Mouse (Mus musculus) intestine, embryonic 16.5 days (tissue): ENCODE results near the gene Ncaph2. TPM values are rescaled to one million over a fixed set of nuclear protein-coding genes. Genes with fewer than 3 reads are reported as not detected.

Experiments
- ATAC-seq: fragments of 200-750 bp; cut with Nextera tagmentation; 2 replicates; pipeline ENCODE4 v1.8.0; 2017; ENCODE audit warnings: moderate TSS enrichment, moderate library complexity
- H3K27ac ChIP-seq: fragments of 300-500 bp; sonication (generic); 2 replicates; pipeline ENCODE4 v1.5.1; 2014; ENCODE audit warnings: mild to moderate bottlenecking, low read length
- H3K27me3 ChIP-seq: fragments of 300-500 bp; sonication (generic); replicated peaks from 2 replicates; pipeline ENCODE4 v1.6.1; 2014; ENCODE audit warnings: low read length, control low read depth, mixed read lengths; ENCODE audit not compliant: control insufficient read depth, insufficient read depth
- H3K36me3 ChIP-seq: fragments of 300-500 bp; sonication (generic); 2 replicates; pipeline ENCODE4 v1.6.1; 2014; ENCODE audit warnings: low read length, control low read depth; ENCODE audit not compliant: control insufficient read depth, insufficient read depth
- H3K4me1 ChIP-seq: fragments of 300-500 bp; sonication (generic); 2 replicates; pipeline ENCODE4 v1.6.1; 2014; ENCODE audit warnings: low read length, control low read depth, mixed read lengths; ENCODE audit not compliant: control insufficient read depth, insufficient read depth
- H3K4me2 ChIP-seq: fragments of 300-500 bp; sonication (generic); 2 replicates; pipeline ENCODE4 v1.6.1; 2014; ENCODE audit warnings: low read depth, low read length, control low read depth
- H3K4me3 ChIP-seq: fragments of 300-500 bp; sonication (generic); 2 replicates; pipeline ENCODE4 v1.5.1; 2014; ENCODE audit warnings: mild to moderate bottlenecking, low read length
- H3K9ac ChIP-seq: fragments of 300-500 bp; sonication (generic); 2 replicates; pipeline ENCODE4 v1.6.1; 2014; ENCODE audit warnings: low read depth, low read length
- H3K9me3 ChIP-seq: fragments of 300-500 bp; sonication (generic); 2 replicates; pipeline ENCODE4 v1.6.1; 2016; ENCODE audit warnings: low read length, control low read depth; ENCODE audit not compliant: control insufficient read depth
- WGBS: fragments of 180-500 bp; shearing (Covaris S2); extraction: QIAGEN DNeasy Blood & Tissue Kit; methylation state at CpG from one replicate; pipeline ENCODE4 v1.1.7; 2014; 5-methylcytosine and 5-hydroxymethylcytosine counted together
- polyA plus RNA-seq: library from polyadenylated mRNA; unstranded; fragments of >200 nt; fragmentation: Nextera tagmentation; extraction: Ambion mirVana; gene quantifications from 2 replicates; pipeline ENCODE4 v1.2.1, GENCODE M21; 2015

The Ncaph2 gene
- polyA plus RNA-seq, 1 experiment from 2014 or later: 128 TPM

DNA sequence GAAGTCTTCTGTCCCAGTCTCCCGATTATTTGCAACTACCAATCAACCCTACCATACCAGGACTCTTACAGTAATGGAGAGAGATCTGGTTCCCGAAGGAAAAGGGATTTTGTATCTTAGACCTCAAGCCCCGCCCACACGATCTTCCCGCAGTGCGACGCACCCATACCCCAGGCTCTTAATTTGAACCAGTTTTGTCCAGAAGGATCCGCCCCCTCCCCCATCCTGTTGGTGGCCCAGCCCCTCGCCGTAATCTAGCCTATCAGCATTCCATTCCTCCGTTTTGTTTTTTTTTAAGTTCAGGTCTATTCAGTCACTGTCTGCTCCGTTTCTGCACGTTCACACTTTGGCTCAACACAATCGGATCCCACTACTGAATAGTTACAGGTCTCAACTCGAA, 853 bp downstream of the Ncaph2 start:
- H3K27me3 ChIP-seq: no peaks in the 10 kb centered on the region
- peaks cover 17% of the 10 kb centered on the region for H3K36me3 ChIP-seq
- ATAC-seq: peak; percentile 50
- H3K4me2 ChIP-seq: peak overlapping the region; percentile 70
- WGBS: under 1% methylated on average over 15 of the region's 15 CpGs
- peaks cover 18% of the 10 kb centered on the region for H3K4me1 ChIP-seq
- H3K9ac ChIP-seq: peak overlapping the region; percentile 93
- H3K4me3 ChIP-seq: peak overlapping the region; percentile 67
- H3K9me3 ChIP-seq: no peaks in the 10 kb centered on the region
- peak overlapping the region; percentile 75 for H3K27ac ChIP-seq

DNA sequence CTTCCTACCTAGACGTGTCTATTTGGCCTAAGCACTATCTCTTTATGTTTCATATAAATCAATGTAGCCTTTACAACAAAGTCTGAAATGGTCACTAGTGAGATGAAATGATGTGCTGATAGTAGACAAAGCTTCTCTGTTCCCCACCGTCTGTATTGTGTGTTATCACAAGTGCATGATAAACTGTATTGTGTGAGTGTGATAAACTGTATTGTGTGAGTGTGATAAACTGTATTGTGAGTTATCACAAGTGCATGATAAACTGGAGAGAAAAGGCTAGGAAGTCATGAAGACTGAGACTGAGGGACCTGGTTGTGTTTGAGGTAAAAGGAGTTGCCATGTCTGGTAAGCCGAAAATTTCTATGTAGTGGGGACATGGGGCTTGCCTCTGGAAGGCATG, 3.3 kb downstream of the Ncaph2 start:
- WGBS: 79% methylated on average over 3 of the region's 3 CpGs
- H3K36me3 ChIP-seq: 0 out of 2 replicates have a peak, but pooled peaks cover 2% of the 10 kb centered on the region
- ATAC-seq: no peak

DNA sequence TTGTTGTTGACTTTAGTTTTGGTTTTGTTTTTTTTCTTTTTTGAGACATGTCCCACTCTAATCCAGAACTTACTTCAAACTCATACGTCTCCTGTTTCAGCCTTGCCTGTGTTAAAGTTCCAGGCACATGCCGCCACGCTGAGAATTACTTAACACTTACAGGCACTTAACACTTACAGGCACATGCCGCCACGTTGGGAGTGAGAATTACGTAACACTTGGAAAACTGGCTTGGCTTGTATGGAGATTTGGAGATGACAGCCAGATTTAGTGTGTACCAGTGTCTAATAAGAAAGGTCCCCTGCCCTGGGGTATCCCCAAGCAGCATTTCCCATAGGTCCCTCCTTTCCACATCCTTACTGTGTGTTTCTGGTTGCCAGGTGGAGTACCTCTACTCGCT, 7.5 kb downstream of the Ncaph2 start:
- Histone ChIP-seq H3K9ac (no peak overlapping the region), H3K4me1 (peaks cover 3% of the 10 kb centered on the region; the same call in 1 of the 2 replicates), H3K4me2 (no peak overlapping the region), H3K9me3 (no peaks in the 10 kb centered on the region), H3K27me3 (no peaks in the 10 kb centered on the region), H3K36me3 (peaks cover 11% of the 10 kb centered on the region; the same call in 1 of the 2 replicates), H3K4me3 (no peak overlapping the region), H3K27ac (no peak overlapping the region)
- 89% methylated on average over 7 of the region's 7 CpGs for WGBS
- no peak for ATAC-seq

More for the DNA sequence above, 3.3 kb downstream of the Ncaph2 start:
- no peak overlapping the region for H3K4me2 ChIP-seq
- H3K27me3 ChIP-seq: no peaks in the 10 kb centered on the region
- H3K9ac ChIP-seq: no peak overlapping the region
- no peak overlapping the region for H3K4me3 ChIP-seq
- no peaks in the 10 kb centered on the region for H3K9me3 ChIP-seq
- no peak overlapping the region for H3K27ac ChIP-seq
- peaks cover 18% of the 10 kb centered on the region for H3K4me1 ChIP-seq

DNA sequence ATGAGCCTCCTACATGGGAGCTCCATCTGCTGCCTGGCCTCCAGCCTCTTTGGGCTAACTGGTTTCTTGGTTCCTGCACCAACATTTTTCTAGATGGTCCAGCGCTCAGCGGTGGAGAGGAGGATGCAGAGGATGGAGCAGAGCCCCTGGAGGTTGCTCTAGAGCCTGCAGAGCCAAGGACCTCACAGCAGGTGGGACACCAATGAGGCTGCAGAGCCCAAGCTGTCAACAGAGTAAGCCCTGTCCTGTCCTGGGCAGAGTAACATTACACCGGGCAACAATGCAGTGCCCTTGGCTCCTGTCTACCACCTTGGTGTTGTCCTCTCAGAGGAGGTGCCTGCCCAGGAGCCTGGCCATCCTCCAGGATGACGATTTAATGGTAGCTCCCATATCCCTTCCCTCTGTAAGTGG, 9.6 kb downstream of the Ncaph2 start:
- no peak overlapping the region for H3K4me2 ChIP-seq
- no peak for ATAC-seq
- WGBS: 89% methylated on average over 4 of the region's 4 CpGs

DNA sequence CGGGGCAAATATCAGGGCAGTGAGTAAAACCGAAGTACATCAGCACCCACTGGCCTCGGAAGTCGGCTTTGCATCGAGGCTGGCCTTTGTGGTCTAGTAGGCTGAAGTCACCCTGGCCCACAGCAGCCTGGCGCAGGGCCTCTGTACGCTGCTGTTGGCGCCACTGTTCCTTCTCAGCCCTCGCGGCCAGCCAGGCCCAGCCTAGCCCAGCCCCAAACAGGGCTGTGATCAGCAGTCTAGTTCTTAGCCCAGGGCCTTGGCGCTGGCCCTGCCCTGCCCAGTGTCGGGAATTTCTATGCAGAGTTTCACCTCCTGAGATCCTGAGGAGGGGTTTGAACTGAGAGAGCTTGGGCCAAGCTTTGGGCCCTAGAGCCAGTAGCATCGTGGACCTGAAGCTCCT, 16.5 kb downstream of the Ncaph2 start:
- H3K27me3 ChIP-seq: peaks cover 11% of the 10 kb centered on the region
- H3K4me1 ChIP-seq: peaks cover 11% of the 10 kb centered on the region
- no peak overlapping the region for H3K4me2 ChIP-seq
- H3K27ac ChIP-seq: no peak overlapping the region
- WGBS: 85% methylated on average over 13 of the region's 13 CpGs
- no peak overlapping the region for H3K9ac ChIP-seq
- no peaks in the 10 kb centered on the region for H3K9me3 ChIP-seq
- H3K36me3 ChIP-seq: peaks cover 31% of the 10 kb centered on the region
- no peak overlapping the region for H3K4me3 ChIP-seq
- no peak for ATAC-seq

More for the DNA sequence above, 9.6 kb downstream of the Ncaph2 start:
- Histone ChIP-seq H3K36me3 (peaks cover 23% of the 10 kb centered on the region), H3K4me1 (no peaks in the 10 kb centered on the region), H3K9ac (no peak overlapping the region), H3K9me3 (no peaks in the 10 kb centered on the region), H3K27ac (no peak overlapping the region), H3K4me3 (no peak overlapping the region), H3K27me3 (no peaks in the 10 kb centered on the region)

DNA sequence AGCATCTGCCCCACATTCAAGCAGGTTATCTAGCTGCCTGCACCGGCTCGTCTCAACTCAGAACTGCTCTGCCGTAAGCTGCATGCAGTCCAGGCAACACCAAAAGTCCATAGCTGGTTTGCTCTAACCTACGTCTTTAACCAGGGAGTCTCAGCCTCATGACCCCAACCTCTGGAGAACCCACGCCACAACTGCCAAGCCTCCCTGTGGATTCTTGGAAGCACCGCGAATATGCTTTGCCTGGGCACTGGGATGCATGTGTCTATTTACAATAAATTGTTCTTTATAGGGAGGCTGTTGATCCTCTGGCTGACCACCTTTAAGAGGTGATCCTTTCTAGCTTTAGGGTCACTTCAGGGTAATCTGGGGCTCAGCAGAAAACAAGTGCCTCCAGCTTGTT, 17.0 kb downstream of the Ncaph2 start:
- H3K4me3 ChIP-seq: peak overlapping the region; percentile 68
- H3K27me3 ChIP-seq: peaks cover 16% of the 10 kb centered on the region
- no peak for ATAC-seq
- peak overlapping the region; percentile 93 for H3K27ac ChIP-seq
- H3K36me3 ChIP-seq: peaks cover 31% of the 10 kb centered on the region
- peaks cover 15% of the 10 kb centered on the region for H3K4me1 ChIP-seq
- H3K4me2 ChIP-seq: peak overlapping the region; percentile 75
- no peaks in the 10 kb centered on the region for H3K9me3 ChIP-seq
- peak overlapping the region; percentile 84 for H3K9ac ChIP-seq
- WGBS: 76% methylated on average over 7 of the region's 7 CpGs

DNA sequence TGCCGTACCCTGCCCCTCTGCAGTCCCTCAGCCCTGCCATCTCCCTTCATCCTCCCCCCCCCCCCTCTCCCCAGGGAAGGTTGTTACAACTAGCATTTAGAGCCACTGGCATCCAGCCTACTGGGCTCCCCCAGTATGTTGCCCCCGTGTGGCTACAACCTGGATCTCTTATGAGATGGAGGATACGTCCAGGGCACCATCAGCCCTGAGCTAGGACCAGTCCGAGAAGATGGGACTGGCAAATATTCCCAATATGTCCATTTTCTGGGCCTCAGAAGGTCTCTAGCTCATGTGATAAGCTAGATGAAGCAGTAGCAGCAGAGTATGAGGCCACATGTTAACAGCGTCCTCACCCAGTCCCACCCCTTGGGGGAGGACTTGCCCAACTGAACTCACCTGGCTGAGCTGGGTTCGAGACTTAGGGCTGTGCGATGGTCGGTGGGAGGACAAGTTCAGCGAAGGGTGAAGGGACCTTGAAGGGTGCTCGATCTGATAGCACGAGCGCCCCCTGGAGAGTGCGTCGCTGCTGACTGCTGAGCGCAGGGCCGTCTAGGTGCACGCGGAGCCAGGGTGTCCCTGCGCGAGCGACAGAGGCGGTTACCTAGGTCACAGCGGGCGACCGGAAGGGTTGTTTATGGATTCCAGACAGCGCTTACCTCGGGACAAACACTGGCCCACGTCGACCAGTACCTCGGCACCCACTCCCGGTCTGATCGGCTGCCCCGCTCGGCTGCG, 17.7 kb downstream of the Ncaph2 start:
- Histone ChIP-seq H3K4me1 (peaks cover 17% of the 10 kb centered on the region), H3K9me3 (no peaks in the 10 kb centered on the region), H3K27me3 (peaks cover 23% of the 10 kb centered on the region), H3K4me2 (peak overlapping the region; percentile 75), H3K4me3 (peak overlapping the region; percentile 68), H3K9ac (peak overlapping the region; percentile 84), H3K36me3 (peaks cover 27% of the 10 kb centered on the region), H3K27ac (peak overlapping the region; percentile 93)
- WGBS: 1% methylated on average over 35 of the region's 35 CpGs
- ATAC-seq: peak; percentile 89

DNA sequence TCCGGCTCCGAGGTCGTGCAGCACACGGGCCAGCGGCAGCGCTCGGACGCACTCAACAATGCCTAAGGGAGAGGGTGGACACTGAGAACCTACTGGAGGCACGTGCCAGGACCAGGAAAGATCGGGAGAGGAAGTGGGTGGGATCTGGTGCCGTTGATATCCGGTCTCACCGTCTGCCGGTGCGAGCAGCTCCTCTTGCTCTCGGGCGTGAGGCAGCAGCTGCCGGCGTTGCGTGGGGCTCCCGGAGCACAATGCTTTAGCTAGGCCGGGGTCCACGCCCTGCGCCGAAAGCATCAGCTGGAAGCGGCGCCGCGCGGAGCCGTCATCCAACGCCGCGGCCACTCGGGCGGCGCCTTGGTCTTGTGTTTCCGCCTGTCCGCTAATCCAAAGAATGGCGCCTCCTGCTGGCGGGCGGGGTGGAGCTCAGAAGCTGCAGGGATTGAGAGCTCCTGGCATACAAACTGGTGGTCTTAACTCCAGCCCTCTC, 18.3 kb downstream of the Ncaph2 start, which contains the start of gene Sco2:
Gene Sco2, minus strand, starts transcription at position 85 of the 487 bp plus-strand sequence.
- ATAC-seq: peak; percentile 89
- Histone ChIP-seq H3K36me3 (peaks cover 24% of the 10 kb centered on the region), H3K27ac (peak within 1 kb of the TSS; percentile 93), H3K4me3 (peak within 1 kb of the TSS; percentile 68), H3K4me2 (peak within 1 kb of the TSS; percentile 75), H3K9ac (peak within 1 kb of the TSS; percentile 84), H3K4me1 (peaks cover 22% of the 10 kb centered on the region), H3K9me3 (no peaks in the 10 kb centered on the region), H3K27me3 (peaks cover 29% of the 10 kb centered on the region)
- WGBS: under 1% methylated on average over 42 of the region's 42 CpGs

DNA sequence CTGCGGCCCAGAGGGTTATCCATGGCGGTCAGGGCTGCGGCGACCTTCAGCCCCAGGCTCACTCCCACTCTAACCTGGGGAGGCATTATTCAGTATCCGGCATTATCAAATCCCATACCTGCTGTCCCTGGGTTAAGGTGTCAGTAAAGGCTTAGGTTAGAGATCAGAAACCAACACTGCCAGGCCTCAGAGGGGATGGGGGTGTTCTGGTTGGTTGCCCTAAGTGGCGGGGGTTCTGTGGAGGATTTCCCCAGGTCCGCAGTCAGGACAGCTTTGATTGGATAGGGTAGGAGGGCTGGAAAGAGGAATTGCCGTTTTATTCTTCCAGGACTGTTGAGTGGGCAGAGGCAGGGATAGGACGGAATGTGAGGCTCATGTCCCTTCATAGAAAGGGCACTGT, 18.8 kb downstream of the Ncaph2 start:
- WGBS: 49% methylated on average over 9 of the region's 9 CpGs
- H3K4me2 ChIP-seq: peak overlapping the region; percentile 75
- H3K4me1 ChIP-seq: peaks cover 27% of the 10 kb centered on the region
- peaks cover 34% of the 10 kb centered on the region for H3K27me3 ChIP-seq
- H3K9ac ChIP-seq: peak overlapping the region; percentile 84
- peak overlapping the region; percentile 68 for H3K4me3 ChIP-seq
- H3K27ac ChIP-seq: peak overlapping the region; percentile 93
- H3K36me3 ChIP-seq: peaks cover 23% of the 10 kb centered on the region
- no peak; the same call in 1 of the 2 replicates for ATAC-seq
- no peaks in the 10 kb centered on the region for H3K9me3 ChIP-seq
